Mouse (Mus musculus): Measurements from ENCODE around the gene Mat2a.
"Not testable (repeated sequence)": the region's sequence is repeated elsewhere in the genome, so short reads cannot be mapped to it uniquely, and the experiment has no call there.

Gene Mat2a

DNA sequence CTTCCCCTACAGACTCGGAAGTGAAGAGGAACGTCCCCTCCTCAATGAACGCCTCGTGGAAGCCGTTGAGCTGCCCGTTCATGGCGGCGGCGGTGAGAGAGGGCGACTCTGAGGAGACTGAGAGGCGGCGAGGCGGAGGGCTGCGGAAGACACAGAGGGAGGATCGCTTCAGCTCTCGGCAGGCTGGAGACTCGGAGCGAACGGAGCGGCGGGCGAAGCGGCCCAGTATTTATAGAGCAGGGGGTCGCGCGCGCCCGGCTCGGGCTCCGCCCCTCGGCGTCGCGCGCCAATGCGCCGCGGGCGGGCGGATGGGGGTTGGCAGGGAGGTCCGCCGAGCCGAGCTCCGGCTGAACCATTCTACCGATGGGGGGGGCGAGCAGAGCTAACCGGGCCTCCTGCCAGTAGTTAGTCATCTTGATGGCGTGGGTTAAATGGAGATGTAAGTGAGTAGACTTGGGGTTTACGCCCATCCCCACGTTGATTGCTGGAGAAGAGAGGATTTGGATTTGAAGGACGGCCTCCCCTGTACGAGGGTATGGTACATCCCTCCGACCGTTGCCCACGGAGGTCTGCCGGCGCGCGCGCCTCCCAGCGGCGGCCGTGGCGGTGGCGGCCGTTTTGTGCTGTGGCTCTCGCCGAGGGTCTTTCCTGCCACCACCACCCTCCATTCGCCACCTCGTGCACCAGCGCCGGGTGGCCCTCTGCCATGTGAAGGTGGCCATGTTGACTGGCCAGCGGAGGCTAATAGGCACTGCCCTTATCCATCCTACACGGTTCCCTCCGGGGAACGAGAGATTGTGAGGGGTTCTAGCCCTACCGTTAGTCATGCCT, at the start of gene Mat2a:
Mat2a (minus strand) TSS at position 204 of the 831 bp plus-strand sequence.
- peak; percentile 92 for DNase-seq (ENCODE audit: low spot score)

- peak; percentile 59 for DNase-seq (ENCODE audit: low spot score)
Observed at GRCm38 (mm10) chr6:72488850-72489249, 49.5 kb upstream of the Mat2a start.

DNA sequence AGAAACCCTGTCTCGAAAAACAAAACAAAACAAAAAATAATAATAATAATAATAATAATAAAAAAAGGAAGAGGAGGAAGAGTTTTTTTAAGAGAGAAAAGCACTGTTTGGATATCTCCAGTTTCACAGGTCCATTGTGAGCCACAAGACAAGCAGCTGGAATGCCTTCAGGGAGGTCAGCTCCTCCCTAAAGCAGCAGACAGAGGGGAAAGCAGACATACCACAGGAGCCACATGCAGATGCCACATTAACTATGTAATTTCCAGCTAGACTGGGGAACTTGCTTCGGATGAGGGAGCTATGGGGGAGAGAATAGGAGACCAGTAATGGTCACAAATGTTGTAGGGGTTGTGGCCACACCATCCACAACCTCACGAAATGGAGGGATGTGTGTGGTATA, 47.9 kb upstream of the Mat2a start:
- DNase-seq (ENCODE audit: low spot score), result no peak

GRCm38 (mm10) chr6:72486307-72486706, 46.9 kb upstream of the Mat2a start:
- DNase-seq (ENCODE audit: low spot score), result no peak

DNA sequence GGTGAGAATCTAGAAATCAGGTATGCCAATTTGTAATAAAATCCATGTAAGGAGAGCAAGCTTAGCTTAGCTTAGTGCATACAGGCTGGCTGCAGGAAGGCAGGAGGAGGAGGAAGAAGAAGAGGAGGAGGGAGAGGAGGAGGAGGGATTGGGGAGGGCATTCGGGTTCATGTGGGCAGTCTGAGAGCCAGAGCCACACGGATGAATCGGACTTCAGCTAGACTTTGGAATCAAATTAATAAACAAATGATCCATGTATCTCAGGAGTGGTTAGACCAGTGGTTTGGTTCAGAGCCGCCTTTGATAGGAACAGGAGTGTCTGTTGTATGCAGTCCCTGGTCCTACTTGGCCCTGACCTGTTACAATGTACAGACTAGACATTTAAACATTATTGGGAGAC, 45.5 kb upstream of the Mat2a start:
- no peak for DNase-seq (ENCODE audit: low spot score)

DNA sequence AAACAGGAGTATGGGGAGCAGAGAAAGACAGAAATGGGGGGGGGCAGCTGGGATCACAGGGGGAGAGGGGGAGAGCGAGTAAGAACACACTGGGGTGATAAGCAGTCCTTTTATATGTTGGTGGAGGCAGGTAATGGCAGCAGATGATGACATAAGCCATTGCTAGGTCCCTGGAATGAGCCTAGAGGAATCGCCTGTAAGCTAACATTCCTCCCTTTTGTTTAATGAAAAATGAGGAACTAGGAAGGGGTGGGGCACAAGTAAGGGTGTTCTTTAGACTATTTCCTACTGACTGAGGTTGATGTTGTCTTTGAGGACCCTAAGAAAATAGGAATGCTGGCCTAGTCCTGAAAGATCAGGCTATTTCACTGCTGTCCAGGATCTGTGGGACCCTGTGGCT, 42.8 kb upstream of the Mat2a start:
- DNase-seq (ENCODE audit: low spot score), result no peak

GRCm38 (mm10) chr6:72480422-72480702, 41.0 kb upstream of the Mat2a start:
- DNase-seq (ENCODE audit: low spot score), result peak; percentile 35

GRCm38 (mm10) chr6:72479645-72480421, 40.5 kb upstream of the Mat2a start:
- no peak for DNase-seq (ENCODE audit: low spot score)

DNA sequence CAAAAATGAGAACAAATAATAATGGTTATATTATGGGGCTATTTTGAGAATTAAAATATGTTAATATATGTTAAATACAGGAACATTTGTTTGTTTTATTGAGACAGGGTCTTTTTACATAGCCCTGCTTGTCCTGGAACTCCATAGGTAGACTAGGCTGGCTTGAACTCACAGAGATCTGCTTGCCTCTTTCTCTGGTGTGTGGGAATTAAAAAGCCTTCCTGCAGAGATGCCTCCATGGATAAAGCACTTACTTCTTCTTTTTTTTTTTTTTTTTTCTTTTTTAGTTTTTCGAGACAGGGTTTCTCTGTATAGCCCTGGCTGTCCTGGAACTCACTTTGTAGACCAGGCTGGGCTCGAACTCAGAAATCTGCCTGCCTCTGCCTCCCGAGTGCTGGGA, 39.3 kb upstream of the Mat2a start:
- DNase-seq (ENCODE audit: low spot score), result not testable (repeated sequence)

DNA sequence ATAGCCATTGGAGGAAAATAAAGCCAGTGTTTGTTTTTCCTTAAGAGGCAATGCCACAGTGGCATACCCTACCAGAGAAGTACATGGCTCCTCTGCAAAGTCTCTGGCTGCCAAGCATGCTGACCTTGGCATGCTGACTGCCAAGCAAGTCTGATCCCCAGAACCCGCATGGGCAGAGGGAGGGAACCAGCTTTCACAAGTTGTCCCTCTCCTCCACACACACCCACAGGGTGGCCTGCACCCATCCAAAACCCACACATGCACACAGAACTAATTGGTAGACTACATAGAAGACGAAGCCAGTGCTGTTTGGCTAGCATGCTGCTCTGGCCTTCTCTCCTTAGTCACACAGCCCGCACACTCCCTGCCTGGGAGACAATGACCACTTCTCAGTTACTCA, 38.3 kb upstream of the Mat2a start:
- peak; percentile 47 for DNase-seq (ENCODE audit: low spot score)

- no peak for DNase-seq (ENCODE audit: low spot score)
Observed at GRCm38 (mm10) chr6:72476836-72477235, 37.5 kb upstream of the Mat2a start.

- DNase-seq (ENCODE audit: low spot score), result no peak
Observed at GRCm38 (mm10) chr6:72475221-72475985, 36.0 kb upstream of the Mat2a start.

- DNase-seq (ENCODE audit: low spot score), result peak; percentile 82
Observed at GRCm38 (mm10) chr6:72473264-72474041, 34.1 kb upstream of the Mat2a start.

DNA sequence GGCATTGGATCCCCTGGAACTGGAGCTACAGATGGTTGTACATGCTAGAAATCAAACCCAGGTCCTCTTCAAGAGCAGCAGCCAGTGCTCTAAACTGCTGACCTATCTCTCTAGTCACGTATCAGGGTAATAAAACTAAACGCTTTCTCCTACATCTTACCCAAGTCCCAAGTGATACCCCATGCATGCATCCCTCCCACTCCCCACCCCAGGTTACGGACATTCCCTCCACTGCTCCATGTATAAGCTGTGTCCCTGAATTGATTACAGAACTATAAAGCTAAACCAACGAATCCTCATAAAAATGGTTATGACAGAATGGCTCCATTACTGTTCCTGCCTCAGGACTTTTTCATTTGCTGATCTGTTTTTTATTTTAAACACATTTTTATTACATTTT, 26.8 kb upstream of the Mat2a start:
- DNase-seq (ENCODE audit: low spot score), result no peak

DNA sequence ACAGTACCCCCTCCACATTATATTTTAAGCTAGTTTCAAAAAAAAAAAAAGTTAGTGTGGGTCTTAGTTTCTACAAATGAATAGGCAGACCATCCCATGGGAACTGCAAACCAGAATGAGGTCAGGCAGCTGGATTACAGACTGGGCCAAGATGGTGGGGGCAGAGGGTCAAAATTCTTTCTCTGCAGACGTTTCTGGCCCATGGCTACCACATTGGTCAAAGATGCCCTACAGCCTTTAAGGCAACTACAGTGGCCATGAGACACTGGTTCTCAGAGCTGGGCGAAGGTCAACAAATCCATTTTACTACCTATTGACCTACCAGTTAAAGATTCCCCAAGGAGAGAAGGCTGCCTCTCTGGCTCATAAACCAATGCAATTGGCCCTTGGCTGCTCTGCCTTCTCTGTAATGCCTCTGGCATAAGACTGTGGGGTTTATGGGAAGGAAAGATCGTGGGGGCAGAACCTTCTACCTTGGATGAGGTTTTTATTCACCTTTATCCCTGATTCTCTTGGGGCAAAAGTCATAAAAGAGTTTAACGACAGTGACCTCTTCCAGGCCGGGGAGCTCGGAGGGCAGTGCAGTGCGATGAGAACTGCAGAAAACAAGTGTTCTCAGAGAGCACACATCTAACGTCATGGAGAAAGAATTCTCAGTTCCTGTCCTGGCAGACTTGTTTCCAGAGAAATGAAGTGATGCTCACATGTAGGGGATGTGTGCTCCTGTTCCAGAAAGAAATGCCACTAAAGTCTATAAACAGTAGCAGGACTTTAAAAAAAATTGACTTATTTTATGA, 26.2 kb upstream of the Mat2a start:
- DNase-seq (ENCODE audit: low spot score), result peak; percentile 40

- not testable (repeated sequence) for DNase-seq (ENCODE audit: low spot score)
Observed at GRCm38 (mm10) chr6:72462550-72463257, 23.3 kb upstream of the Mat2a start.

GRCm38 (mm10) chr6:72460036-72460801, 20.9 kb upstream of the Mat2a start:
- DNase-seq (ENCODE audit: low spot score), result peak; percentile 41

GRCm38 (mm10) chr6:72458921-72459320, 19.6 kb upstream of the Mat2a start:
- DNase-seq (ENCODE audit: low spot score), result no peak

GRCm38 (mm10) chr6:72458418-72458817, 19.1 kb upstream of the Mat2a start:
- DNase-seq (ENCODE audit: low spot score), result no peak

GRCm38 (mm10) chr6:72456567-72456966, 17.2 kb upstream of the Mat2a start:
- DNase-seq (ENCODE audit: low spot score), result no peak

All from lung, postnatal 25 days (tissue).